Mouse (Mus musculus) intestine, embryonic 14.5 days (tissue): Measurements from ENCODE around the gene Mrgpra1. TPM values are rescaled to one million over a fixed set of nuclear protein-coding genes. Genes with fewer than 3 reads are reported as not detected.
"Not testable (repeated sequence)": the region's sequence is repeated elsewhere in the genome, so short reads cannot be mapped to it uniquely, and the experiment has no call there.

Experiments used
- ATAC-seq: fragments of 200-750 bp; cut with Nextera tagmentation; replicated peaks from 2 replicates; pipeline ENCODE4 v1.8.0; 2017; ENCODE audit warnings: low read depth, moderate number of reproducible peaks, moderate TSS enrichment, moderate library complexity; ENCODE audit not compliant: low FRiP score, low TSS enrichment
- DNase-seq: peaks from one replicate; pipeline ENCODE4 v3.0.0-alpha.2; 2018; ENCODE audit warnings: low spot score
- H3K27ac ChIP-seq: fragments of 300-500 bp; sonication (generic); 2 replicates; pipeline ENCODE4 v1.5.1; 2014; ENCODE audit warnings: low read depth, mild to moderate bottlenecking, control low read depth
- H3K27me3 ChIP-seq: fragments of 300-500 bp; sonication (generic); replicated peaks from 2 replicates; pipeline ENCODE4 v1.6.1; 2014; ENCODE audit warnings: low read length, control low read depth; ENCODE audit not compliant: control insufficient read depth, insufficient read depth
- H3K36me3 ChIP-seq: fragments of 300-500 bp; sonication (generic); 2 replicates; pipeline ENCODE4 v1.6.1; 2014; ENCODE audit warnings: low read length, control low read depth; ENCODE audit not compliant: control insufficient read depth, insufficient read depth
- H3K4me1 ChIP-seq: fragments of 300-500 bp; sonication (generic); replicated peaks from 2 replicates; pipeline ENCODE4 v1.6.1; 2014; ENCODE audit warnings: low read length, control low read depth, mixed read lengths; ENCODE audit not compliant: control insufficient read depth, insufficient read depth
- H3K4me2 ChIP-seq: fragments of 300-500 bp; sonication (generic); 2 replicates; pipeline ENCODE4 v1.6.1; 2014; ENCODE audit warnings: low read length
- H3K4me3 ChIP-seq: fragments of 300-500 bp; sonication (generic); 2 replicates; pipeline ENCODE4 v1.5.1; 2014; ENCODE audit warnings: low read depth, low read length, control low read depth, mixed read lengths
- H3K9ac ChIP-seq: fragments of 300-500 bp; sonication (generic); 2 replicates; pipeline ENCODE4 v1.6.1; 2014; ENCODE audit warnings: mild to moderate bottlenecking, low read length
- H3K9me3 ChIP-seq: fragments of 300-500 bp; sonication (generic); 2 replicates; pipeline ENCODE4 v1.6.1; 2016; ENCODE audit warnings: low read length, control low read depth; ENCODE audit not compliant: control insufficient read depth
- WGBS: fragments of 180-500 bp; shearing (Covaris S2); extraction: QIAGEN DNeasy Blood & Tissue Kit; methylation state at CpG from one replicate; pipeline ENCODE4 v1.1.7; 2014; 5-methylcytosine and 5-hydroxymethylcytosine counted together
- polyA plus RNA-seq: library from polyadenylated mRNA; unstranded; fragments of >200 nt; fragmentation: Nextera tagmentation; extraction: Ambion mirVana; gene quantifications from 2 replicates; pipeline ENCODE4 v1.2.1, GENCODE M21; 2014

The Mrgpra1 gene
- polyA plus RNA-seq, 1 experiment from 2014 or later, result not detected

DNA sequence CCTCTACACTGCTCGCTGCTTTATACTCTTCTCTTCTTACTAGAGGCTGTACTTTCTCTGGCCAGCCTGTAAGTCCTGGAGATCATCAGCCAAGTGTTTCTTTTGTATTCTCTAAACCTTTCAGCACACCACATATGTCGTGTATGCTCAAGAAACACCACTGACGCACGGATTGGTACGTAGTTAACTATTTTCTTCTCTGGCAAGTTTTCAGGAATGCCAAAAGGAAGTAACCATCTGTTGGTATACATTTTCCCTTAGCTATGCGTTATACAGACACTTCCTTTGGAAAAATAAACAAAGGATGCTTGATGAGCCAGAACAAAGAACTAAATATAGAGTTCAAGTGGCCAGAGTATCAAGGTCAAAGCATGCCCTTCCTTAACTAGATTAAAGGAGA, 49.4 kb downstream of the Mrgpra1 start:
- H3K36me3 ChIP-seq, H3K4me1 ChIP-seq, H3K27ac ChIP-seq, DNase-seq, H3K4me3 ChIP-seq, H3K4me2 ChIP-seq, ATAC-seq, H3K9ac ChIP-seq, H3K27me3 ChIP-seq, H3K9me3 ChIP-seq: not testable (repeated sequence)
- WGBS, result 77% methylated on average over 5 of the region's 6 CpGs

GRCm38 (mm10) chr7:47299612-47300011, 54.4 kb downstream of the Mrgpra1 start:
- not testable (repeated sequence) for H3K36me3 ChIP-seq, H3K4me2 ChIP-seq, ATAC-seq, DNase-seq, H3K9ac ChIP-seq, H3K27ac ChIP-seq, H3K4me1 ChIP-seq, H3K4me3 ChIP-seq, H3K27me3 ChIP-seq, H3K9me3 ChIP-seq

Other genes with a start within 250 kb of the Mrgpra1 start
- gene Ptpn5, start 220.6 kb downstream of the Mrgpra1 start, polyA plus RNA-seq, result 2.1 and 2.3 TPM in 2 replicates
- gene Mrgpra6, start 149.3 kb downstream of the Mrgpra1 start, polyA plus RNA-seq, result not detected in 2 replicates
- gene Mrgpra9, start 101.4 kb downstream of the Mrgpra1 start, polyA plus RNA-seq, result not detected in 2 replicates
- not detected in 2 replicates for gene Mrgpra2a, start 97.9 kb upstream of the Mrgpra1 start, polyA plus RNA-seq
- not detected in 2 replicates for gene Mrgpra2b, start 174.6 kb upstream of the Mrgpra1 start, polyA plus RNA-seq
- gene Mrgpra3, start 247.1 kb upstream of the Mrgpra1 start, polyA plus RNA-seq, result not detected in 2 replicates